Mouse (Mus musculus) right cerebral cortex, postnatal 14 days (tissue): ENCODE results near the gene Lrwd1.
"Not testable (repeated sequence)": the region's sequence is repeated elsewhere in the genome, so short reads cannot be mapped to it uniquely, and the experiment has no call there.

Experiments
- DNase-seq: peaks from one replicate; pipeline ENCODE4 v3.0.0; 2022

Lrwd1 gene

DNA sequence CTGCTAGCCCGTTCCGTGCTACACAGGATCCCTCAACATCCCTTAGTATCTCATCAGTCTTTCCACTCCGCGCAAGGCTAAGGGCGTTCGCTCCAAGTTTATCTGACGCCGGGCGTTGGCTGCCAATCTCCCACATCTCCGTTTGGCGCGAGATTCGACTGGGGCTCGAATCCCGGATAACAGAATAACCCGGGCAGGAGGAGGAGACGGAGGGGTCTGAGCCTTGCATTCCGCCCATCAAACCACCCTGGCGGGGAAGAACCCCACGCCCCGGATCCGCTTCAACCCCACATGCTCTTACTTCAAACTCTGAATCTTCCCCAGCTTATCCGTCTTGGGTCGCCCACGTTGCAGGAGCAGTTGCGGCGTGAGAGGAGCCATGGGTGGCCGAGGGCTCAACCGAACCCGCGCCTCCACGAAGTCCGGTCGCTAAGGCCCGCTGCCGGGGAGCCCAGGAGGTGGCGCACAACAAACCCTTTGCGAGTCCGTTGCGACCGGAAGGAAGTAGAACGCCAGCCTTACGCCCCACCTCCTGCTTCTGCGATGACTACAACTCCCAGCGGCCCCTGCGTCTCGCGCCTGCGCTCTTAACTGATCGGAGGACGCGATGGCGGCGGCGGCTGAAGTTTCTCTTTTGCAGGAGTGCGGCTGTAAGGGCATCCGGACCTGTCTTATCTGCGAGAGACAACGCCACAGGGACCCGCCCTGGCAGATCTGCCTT is at the start of gene Lrwd1, which contains the start of gene Alkbh4:
Gene Lrwd1, minus strand, starts transcription at position 504 of the 721 bp plus-strand sequence.
Gene Alkbh4, plus strand, starts transcription at position 576 of the 721 bp plus-strand sequence.
- DNase-seq, result peak; percentile 96

DNA sequence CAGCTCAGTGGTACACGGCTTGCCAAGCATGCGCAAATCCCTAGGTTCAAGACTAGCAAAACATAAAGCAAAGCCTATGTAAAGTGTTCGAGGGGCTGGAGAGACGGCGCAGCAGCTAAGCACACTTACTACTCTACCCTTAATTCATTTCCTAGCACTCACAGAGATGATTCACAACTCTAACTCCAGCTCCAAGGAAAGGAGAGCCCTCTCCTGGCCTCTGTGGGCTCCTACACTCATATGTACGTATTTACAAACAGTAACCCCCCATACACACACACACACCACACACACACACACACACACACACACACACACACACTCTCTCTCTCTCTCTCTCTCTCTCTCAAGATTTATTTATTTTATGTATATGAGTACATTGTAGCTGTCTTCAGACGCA is 47.9 kb upstream of the Lrwd1 start:
- DNase-seq, result no peak

DNA sequence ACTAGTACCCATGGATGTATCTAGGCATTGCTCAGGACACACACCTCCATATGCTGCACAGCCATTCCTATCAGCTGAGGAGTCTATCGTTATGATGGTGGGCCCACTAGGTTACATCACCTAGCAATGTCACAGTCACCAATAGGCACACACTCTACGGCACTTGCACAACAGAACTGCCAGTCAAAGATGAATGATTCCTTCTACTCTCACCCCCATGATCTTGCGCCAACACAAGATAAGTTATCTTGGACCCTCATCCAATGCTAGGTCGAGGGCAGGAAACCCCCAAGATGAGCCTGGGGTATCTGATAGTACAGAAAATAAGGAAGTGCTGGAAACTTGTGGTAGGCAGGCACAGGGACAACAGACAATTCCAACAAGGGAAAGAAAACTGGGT is 47.0 kb upstream of the Lrwd1 start:
- no peak for DNase-seq

DNA sequence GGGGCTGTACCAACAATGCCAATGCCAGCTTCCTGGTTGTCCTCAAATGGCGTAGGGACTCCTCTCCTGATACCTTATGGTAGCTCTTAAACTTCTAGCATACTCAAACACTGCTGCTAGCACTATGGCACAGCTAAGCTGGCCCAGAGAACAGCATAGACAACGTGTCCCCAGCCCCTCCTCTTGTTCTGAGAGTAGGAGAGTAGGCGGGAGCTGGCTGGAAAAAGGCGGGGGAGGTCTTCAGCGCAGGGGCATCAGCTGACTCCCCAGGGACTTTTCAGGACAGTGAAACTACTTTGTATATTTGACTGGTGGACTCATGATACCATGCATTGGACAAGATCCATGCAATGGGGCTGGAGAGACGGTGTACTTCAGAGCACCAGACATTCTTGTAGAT is 46.2 kb upstream of the Lrwd1 start:
- no peak for DNase-seq

DNA sequence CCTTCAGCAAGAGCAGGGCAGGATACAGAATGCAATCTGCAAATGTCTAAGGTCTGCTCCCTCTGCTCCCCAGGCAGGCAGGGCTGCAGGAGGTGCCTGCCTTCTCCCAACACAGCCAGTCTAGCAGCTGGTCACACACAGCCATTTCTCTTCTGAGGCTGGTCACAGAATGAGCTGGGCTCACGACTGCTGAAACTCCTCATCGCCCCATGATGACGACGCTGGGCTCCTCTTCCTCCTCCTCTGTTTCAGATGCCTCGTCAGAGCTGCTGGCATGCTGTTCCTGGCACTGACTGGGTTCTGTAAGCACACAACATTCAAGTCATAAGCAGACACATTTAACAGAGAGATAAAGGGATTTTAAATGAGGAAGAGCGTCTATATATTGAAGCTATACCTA is 45.3 kb upstream of the Lrwd1 start:
- no peak for DNase-seq

DNA sequence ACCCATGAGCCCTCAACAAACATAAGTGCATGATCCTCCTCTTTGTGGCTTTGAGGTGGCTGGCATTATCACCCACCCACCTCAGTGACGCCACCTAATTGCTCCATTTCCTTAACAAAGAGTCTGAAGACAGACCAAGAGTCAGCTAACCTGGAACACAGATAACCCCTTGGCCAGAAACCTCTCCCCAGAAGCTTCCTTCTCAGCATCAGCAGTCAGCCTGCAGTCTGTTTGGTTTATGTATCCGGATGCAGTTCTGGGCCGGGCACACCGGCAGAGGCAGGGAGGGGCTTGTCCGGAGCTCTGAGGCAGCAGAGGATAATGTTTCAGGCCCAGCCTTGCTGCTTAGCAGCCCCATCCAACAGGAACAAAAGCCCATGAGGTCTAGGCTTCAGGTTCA is 43.7 kb upstream of the Lrwd1 start:
- no peak for DNase-seq

DNA sequence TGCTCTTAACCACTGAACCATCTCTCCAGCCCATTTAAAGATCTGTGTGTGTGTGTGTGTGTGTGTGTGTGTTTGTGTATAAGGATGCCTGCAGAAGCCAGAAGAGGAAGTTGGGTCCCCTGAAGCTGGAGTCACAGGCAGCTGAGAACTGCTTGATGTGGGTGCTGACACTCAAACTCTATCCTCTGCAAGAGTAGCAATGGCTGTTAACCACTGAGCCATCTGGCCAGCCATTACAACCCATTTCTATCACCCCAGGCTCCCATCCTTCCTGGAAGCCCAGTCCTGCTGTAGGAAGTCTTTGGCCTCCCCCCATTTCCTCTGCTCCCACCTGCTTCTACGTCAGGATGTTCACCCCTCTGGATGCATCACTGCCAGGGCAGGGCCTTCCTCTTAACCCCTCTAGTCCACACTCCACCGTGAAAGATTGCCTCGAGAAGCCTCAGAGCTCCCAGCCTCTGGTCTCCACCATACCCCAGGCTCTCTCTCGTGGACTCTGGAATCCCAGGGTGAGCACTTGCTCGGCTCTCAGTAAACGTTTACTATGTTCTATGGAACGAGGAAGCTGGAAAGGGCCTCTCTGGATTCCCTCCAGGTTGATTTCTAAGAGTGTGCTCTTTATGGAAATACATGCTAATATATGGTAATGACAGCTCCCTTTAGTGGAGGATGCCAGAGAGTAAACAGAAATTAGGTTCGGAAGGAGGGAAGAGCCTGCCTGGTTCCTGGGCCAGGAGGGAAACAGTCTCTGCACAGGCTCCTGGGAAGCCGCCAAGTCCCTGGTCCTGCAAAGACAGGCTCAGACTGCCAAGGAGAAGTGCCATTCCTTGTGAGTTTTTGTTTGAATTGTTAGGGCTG is 38.0 kb upstream of the Lrwd1 start:
- DNase-seq, result peak; percentile 74

DNA sequence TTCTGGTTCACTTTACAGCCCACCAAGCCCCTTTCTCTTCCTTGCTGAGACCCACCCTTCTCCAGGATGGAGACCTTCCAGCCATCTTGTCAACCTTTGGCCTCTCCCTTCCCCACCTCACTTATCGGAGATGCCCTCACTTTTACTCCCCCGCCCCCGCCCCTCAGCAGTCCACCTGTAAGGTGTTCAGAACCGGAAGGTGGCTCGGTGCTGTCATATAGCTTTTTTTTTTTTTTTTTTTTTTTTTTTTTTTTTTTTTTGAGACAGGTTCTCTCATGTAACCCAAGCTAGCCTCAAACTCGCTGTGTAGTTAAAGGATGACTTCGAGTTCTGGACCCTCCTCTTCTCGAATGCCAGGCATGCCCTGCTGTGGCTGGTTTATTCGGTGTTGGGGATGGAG is 37.1 kb upstream of the Lrwd1 start:
- no peak for DNase-seq

DNA sequence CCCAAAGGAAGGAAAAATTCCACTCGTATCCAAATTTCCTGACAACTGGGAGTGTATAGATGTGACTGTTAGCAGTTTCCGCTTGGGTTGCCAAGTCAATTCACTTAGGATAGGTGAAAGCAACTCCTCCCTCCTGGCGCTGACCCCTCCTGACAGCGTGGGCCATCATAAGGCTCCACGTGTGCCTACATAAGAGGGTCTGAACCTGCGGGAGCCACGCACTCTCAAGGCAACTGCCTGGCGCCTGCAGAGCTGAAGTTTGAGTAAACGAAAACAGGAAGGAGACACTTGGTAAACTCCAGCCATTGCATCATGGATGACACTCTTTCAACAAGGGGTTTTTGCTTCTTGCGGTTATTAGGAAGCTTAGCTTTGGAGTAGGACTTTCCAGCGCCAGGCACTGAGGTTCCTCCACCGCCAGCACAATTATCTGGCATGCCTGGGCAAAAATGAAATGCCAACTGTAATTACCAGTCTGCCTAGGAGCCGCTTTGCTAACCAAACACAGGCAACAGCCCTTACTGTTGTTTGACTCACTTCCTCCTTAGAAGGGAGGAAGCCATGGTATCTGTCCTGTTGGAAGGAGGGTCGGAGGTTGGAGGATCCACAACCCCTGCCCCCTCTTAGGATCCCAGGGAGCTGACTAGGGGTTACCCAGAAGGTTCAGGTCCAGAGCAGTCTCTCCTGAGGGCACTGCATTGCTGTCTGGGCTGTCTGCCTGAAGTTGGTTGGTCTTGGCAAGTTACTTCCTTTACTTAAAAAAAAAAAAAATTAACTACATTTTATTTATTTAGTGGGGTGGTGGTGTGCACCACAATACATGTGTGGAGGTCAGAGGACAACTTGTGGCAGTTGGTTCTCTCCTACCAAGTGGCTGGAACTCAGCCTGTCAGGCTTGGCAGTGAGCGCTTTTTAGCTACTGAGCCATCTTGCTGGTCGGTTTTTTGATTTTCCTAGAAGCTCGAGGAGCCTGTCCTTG is 35.8 kb upstream of the Lrwd1 start:
- no peak for DNase-seq

DNA sequence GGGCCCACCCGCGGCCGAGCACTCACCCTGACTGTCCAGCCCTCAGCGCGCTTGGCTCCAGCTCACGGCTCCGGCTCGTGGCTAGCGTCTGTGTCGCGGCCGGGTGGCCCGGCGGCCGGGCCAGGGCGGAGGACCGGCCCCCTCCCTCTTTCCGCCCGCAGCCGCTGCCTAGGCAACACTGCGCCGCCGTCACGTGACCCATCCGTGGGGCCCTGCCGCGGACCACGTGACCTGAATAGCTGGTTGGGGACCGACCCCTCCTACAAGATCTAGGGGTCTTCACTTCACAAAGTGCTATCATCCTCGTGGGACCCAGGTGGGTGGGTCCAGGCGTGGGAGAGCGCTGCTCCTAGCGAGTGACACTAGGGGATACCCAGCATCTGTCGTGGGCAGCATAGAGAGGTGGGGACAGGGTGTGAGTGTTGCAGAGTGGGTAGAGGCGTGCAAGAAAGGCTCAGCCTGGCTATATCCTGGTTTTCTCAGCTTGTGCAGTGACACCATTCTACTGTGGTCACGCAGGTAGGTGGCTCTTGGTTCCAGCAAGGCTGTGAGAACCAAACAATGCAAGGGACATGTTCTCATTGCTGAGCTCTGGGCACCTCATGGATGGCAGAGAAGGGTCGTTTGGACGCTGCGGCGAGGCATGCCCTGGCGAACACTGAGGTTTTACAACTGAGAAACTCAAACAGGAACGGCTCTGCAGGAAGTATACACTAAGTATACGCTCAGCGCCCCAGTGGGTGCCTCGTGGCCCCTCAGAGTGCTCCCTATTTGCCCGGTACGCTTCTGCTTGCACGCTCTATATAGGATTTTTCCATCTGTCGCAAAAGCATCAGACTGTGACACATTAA is 34.9 kb upstream of the Lrwd1 start, which contains the start of gene Orai2:
Gene Orai2, minus strand, starts transcription at position 202 of the 851 bp plus-strand sequence.
- peak; percentile 87 for DNase-seq

DNA sequence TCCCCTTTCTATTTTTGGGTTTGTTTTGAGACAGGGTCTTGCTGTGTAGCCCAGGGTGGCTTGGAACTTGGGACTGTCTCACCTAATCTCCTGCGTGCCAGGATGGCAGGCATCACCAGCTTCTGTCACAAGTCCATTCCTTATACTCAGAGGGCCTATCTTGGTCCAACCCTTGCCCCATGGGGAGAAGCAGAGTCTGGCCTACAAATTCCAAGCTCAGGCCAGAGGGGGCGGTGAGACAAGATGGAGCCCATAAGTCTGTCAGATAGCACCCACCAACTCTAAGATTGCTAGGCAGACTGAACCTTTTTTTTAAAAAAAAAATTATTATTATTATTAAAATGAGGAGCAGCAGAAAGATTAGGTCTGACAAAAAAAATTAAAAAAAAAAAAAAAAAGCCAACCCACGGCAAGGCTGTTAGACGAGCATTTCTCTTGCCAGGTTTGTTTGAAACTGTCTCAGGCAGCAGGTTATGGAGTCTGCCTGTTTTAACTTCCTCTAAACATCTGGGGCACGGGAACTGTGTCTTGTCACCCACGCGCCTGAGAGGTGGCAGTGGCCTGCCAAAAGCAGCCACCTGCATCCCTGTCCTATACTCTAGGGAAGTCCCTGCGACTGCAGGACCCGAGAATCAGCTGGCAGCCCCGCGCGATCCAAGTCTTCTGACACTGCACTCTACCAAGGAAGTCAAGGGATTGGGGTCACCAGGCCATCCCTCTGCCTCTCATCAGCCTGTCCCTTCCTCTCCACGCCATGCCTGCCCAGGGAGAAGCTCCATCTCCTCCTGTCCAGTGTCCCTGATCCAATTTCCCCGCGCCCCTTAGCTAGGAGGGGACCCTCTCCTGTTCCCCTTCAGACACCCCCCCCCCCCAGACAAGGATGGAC is 34.0 kb upstream of the Lrwd1 start:
- DNase-seq, result peak; percentile 40

DNA sequence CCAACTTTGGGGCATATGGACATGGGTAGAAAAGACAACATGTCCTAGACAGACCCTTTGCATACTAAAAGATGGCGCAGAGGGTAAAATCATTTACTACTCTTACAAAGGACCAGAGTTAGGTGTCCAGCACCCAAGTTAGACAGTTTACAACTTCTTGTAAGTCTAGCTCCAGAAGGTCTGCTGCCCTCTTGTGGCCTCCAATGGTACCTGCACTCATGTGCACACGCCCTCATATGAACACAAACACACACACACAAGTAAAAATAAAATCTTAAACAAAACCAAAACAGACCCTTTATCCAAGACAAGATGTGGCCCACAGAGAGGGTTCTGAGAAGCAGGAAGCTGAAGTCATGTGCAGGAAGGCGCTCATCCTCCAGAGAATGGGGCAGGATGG is 32.2 kb upstream of the Lrwd1 start:
- no peak for DNase-seq

DNA sequence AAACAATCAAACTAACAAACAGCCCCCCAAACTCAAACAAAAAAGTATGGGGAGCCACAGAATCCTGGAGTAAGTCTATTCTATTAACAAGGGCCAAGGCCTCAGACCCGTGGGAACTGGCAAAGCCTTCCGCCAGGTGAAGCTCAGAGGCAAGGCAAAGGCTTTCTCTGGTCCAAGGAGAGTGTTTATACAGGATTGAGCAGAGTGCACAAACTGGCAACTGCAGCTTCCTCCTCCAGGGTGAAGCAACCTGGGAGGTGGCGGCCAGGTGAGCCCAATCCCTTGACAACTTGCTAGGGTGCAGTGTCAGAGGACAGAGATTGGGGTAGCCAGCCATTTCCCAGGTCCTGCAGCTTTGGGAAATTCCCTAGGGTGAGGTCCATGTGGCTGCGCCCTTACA is 31.4 kb upstream of the Lrwd1 start:
- no peak for DNase-seq

DNA sequence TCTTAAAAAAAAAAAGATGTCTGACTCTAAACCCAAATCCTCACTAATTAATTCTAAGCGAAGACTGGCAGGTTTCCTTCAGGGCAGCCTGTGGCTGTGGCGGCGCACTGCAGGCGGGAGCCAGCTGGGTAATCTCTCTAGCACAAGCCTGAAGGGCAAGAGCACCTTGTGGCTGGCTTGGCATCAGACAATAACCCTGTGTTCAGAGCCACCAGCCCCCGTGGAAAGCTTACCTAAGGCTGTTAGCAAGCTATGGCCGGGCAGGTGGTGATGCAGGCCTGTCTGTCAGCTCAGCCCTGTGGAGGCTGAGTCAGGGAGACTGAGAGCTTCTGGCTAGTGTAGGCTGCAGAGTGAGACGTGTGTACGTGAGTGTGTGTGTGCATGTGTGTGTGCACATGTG is 29.4 kb upstream of the Lrwd1 start:
- no peak for DNase-seq

DNA sequence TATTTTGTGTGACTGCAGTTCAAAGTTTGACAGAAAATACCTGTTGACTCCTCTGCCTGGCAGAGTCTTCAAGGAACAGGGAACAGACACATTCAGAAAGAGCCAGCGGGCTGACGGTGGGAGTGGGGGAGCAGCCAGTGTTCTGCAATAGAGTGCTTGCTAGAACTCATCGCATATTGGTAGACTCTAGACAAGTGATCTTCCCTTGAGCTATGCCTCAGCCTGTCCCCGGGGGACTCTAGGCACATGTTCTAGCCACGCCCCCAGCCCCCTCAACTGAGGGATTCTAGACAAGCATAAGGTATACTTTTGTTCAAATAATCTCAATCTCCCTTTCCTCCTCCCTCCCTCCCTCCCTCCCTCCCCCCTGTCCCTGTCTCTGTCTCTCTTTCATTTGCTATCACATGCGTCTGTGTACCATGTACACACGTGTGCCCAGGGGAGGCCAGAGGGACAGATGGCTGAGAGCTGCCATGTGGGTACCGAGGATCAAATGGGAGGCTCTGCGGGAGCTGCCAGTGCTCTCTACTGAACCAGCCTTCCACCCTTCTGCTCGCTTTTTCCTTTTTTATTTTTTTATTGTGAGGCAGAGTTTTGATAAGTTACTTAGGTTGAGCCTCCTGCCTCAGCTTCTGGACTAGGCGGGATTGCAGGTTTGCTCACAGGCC is 28.1 kb upstream of the Lrwd1 start:
- DNase-seq, result no peak

DNA sequence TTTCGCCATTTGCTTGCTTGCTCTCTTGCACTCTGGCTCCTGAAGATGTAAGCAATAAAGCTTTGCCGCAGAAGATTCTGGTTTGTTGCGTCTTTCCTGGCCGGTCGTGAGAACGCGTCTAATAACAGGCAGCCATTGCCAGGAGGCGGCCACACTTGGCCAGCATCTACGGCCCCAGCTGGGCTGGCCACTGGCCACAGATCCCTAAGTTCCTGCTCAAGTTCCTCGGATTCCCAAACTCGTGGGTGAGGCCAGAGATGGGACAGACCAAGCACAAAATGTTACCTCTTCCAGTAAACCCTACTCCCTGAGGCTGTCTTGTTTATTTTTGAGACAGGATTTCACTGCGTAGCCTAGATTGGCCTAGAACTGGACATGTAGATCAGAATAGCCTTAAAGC is 24.2 kb upstream of the Lrwd1 start:
- not testable (repeated sequence) for DNase-seq

DNA sequence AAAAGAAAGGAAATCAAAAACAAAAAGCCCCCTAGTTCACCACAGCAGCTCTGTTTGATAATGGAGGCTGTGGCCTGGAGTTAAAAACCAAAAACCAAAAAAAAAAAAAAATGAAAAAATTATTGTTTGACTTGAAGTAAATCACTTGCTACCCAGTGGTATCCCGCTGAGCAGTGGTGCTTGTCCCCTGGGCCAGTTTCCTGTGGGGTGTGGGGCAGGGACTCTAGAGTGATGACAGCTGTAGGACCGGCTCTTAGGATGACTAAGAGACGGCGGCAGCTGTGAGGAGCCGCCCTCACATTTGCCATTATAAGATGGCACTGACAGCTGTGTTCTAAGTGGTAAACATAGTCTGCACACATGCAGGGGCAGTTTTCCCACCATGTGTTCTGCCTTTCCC is 19.5 kb upstream of the Lrwd1 start:
- DNase-seq, result no peak

DNA sequence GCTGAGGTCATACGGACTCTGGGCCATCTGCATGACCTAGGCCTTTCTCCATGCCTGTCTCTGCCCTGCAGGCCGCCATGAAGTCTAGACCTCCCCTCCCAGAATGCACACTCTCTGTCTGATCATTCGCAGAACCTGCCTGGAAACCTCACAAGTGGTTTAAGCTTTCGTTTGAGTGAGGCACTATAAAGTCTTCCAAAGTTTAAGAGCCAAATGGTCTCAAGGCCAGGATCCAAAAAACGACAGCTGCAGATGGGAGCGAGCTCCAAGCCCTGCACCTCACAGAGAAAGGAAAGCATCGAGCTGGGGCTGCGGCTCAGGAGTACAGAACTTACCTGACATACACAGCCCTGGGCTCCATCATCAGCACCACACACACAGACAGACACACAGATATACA is 16.5 kb upstream of the Lrwd1 start:
- DNase-seq, result no peak

DNA sequence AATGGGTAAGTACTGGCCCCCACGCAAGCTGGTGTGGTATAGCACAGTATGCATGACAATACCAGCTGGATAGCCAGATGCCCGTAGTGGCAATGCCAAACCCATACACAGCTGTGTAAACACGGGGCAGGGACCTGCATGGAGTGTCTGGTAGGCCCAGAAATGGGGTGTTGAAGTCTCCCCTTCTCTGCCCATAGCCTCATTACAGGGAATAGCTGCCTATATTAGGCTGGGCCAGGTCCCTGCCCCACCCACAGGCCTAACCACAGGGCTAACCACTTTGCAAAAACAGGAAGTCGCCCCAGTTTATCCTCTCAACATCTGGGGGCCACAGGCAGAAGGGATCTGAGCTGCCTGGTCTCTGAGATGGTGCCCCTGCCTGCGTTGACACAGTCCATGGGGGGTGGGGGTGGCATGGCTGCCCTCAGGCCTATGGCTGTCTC is 13.3 kb upstream of the Lrwd1 start:
- DNase-seq, result not testable (repeated sequence)

DNA sequence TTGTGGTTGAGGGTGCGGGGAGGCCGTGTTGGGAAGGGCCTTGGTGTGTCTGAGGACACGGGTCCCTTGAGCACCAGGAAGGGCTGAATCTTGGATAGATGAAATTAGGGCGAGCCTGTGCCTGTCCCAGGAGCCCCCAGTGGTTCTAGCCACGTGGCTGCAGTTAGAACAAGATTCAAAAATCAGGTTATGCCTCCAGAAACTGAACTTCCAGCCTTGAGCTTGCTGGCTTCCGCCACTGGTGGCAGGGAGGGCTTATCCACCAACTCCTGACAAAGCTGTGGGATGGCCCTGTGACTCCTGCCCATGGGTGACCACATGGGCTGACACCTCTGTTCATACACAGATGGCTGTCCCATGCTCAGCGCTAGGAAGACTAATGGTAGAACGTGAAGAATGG is 11.8 kb upstream of the Lrwd1 start:
- no peak for DNase-seq
